8 mouse cellular contexts compared by ENCODE assay signal in the genomic region with DNA sequence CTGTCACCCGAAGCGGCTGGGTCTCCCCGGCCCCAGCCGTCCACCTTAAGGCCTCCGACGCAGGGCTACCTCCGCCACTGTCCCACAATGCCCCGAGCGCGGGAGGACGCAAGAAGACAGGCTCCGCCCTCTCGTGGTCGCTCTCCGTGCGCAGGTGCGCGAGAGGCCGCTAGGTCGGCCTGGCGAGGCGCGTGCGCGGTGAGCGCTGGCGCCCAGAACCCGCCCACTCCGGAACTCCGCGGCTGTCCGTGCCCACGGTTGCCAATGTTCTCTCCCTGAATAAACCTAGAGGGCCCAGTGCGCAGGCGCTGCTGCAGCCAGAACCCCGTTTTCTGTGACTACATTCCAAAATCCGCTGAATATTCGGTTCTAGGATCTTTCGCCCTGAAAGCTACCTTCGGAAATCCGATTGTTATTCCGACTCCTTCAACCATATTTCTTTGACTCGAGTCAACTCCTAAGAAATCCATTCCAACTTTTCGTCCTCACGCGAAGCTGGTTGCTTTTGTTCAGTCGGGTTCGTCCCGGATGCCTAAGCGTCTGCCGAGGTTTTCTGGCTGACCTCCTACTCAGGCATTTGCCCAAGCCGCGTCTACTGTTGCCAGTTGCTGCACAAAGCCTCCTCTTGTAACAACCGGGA. TPM values are rescaled to one million over a fixed set of nuclear protein-coding genes. Genes with fewer than 3 reads are reported as not detected.
DNase-seq lines count a peak whose midpoint lies in the region; ATAC-seq and TF ChIP-seq lines count a peak whose summit lies in the region.

A gene (minus strand): TSS at position 108 of the 640 bp plus-strand sequence.

- TF ChIP-seq POLR2A in testis, adult 2 months (IDR thresholded peaks at IDR 0.05; ENCODE audit: control insufficient read depth, low read depth, low read length) = peak; percentile 95

- no peaks in the 10 kb centered on the region for H3K27me3 ChIP-seq in E14TG2a.4 (ENCODE audit: insufficient read depth, low read length)
- no peaks in the 10 kb centered on the region for H3K27me3 ChIP-seq in forebrain, embryonic 12.5 days
- no peaks in the 10 kb centered on the region for H3K27me3 ChIP-seq in heart, postnatal 0 days (ENCODE audit: control insufficient read depth, insufficient read depth, low read length)
- no peaks in the 10 kb centered on the region for H3K27me3 ChIP-seq in liver, embryonic 16.5 days (ENCODE audit: control insufficient read depth, insufficient read depth, low read depth, low read length)
- no peaks in the 10 kb centered on the region for H3K27me3 ChIP-seq in neural tube, embryonic 13.5 days
- H3K27me3 ChIP-seq in testis, adult 2 months (ENCODE audit: control insufficient read depth, insufficient read depth, low read length) = no peaks in the 10 kb centered on the region

- WGBS in forebrain, embryonic 12.5 days = under 1% methylated on average over 54 of the region's 54 CpGs
- under 1% methylated on average over 54 of the region's 54 CpGs for WGBS in heart, postnatal 0 days
- WGBS in liver, embryonic 16.5 days (ENCODE audit: insufficient replicate concordance) = under 1% methylated on average over 54 of the region's 54 CpGs
- under 1% methylated on average over 54 of the region's 54 CpGs for WGBS in neural tube, embryonic 13.5 days

- peaks cover 54% of the 10 kb centered on the region for H3K36me3 ChIP-seq in E14TG2a.4 (ENCODE audit: insufficient read depth, low read length)
- H3K36me3 ChIP-seq in forebrain, embryonic 12.5 days (replicated peaks) = peaks cover 8% of the 10 kb centered on the region
- peaks cover 17% of the 10 kb centered on the region for H3K36me3 ChIP-seq in heart, postnatal 0 days (replicated peaks; ENCODE audit: control insufficient read depth, insufficient read depth, low read length)
- H3K36me3 ChIP-seq in liver, embryonic 16.5 days (ENCODE audit: control insufficient read depth, insufficient read depth) = no peaks in the 10 kb centered on the region
- peaks cover 17% of the 10 kb centered on the region for H3K36me3 ChIP-seq in neural tube, embryonic 13.5 days
- H3K36me3 ChIP-seq in testis, adult 2 months (ENCODE audit: control insufficient read depth, insufficient read depth, low read length) = no peaks in the 10 kb centered on the region

- peak; percentile 31 for TF ChIP-seq EP300 in heart, postnatal 0 days (IDR thresholded peaks at IDR 0.05; ENCODE audit: low read depth)

- peak within 1 kb of the TSS; percentile 94 for H3K4me3 ChIP-seq in E14TG2a.4 (replicated peaks; ENCODE audit: low read length)
- H3K4me3 ChIP-seq in forebrain, embryonic 12.5 days (replicated peaks) = peak within 1 kb of the TSS; percentile 86
- peak within 1 kb of the TSS; percentile 74 for H3K4me3 ChIP-seq in heart, postnatal 0 days (ENCODE audit: low read depth, low read length)
- peak within 1 kb of the TSS; percentile 98 for H3K4me3 ChIP-seq in liver, embryonic 16.5 days (ENCODE audit: low read depth, low read length)
- peak within 1 kb of the TSS; percentile 90 for H3K4me3 ChIP-seq in neural tube, embryonic 13.5 days
- peak within 1 kb of the TSS; percentile 86 for H3K4me3 ChIP-seq in testis, adult 2 months (ENCODE audit: control insufficient read depth, low read depth, low read length)

- peak within 1 kb of the TSS; percentile 96 for H3K27ac ChIP-seq in forebrain, embryonic 12.5 days
- H3K27ac ChIP-seq in heart, postnatal 0 days (ENCODE audit: low read depth) = peak within 1 kb of the TSS; percentile 88
- peak within 1 kb of the TSS; percentile 91 for H3K27ac ChIP-seq in liver, embryonic 16.5 days (ENCODE audit: low read length)
- peak within 1 kb of the TSS; percentile 97 for H3K27ac ChIP-seq in neural tube, embryonic 13.5 days (replicated peaks)
- H3K27ac ChIP-seq in testis, adult 2 months (ENCODE audit: control insufficient read depth, insufficient read depth, low read depth, low read length) = peak within 1 kb of the TSS; percentile 86

- H3K4me1 ChIP-seq in E14TG2a.4 (replicated peaks; ENCODE audit: low read depth, low read length) = peaks cover 79% of the 10 kb centered on the region
- peaks cover 38% of the 10 kb centered on the region for H3K4me1 ChIP-seq in forebrain, embryonic 12.5 days
- peaks cover 42% of the 10 kb centered on the region for H3K4me1 ChIP-seq in heart, postnatal 0 days (ENCODE audit: control insufficient read depth, insufficient read depth)
- H3K4me1 ChIP-seq in liver, embryonic 16.5 days (ENCODE audit: control insufficient read depth, low read depth, low read length) = peaks cover 51% of the 10 kb centered on the region
- H3K4me1 ChIP-seq in neural tube, embryonic 13.5 days (replicated peaks) = peaks cover 54% of the 10 kb centered on the region
- H3K4me1 ChIP-seq in testis, adult 2 months (ENCODE audit: control insufficient read depth, insufficient read depth, low read length) = peaks cover 9% of the 10 kb centered on the region; the same call in 1 of the 2 replicates

- peak; percentile 96 for DNase-seq in c-Kit-positive CD71-positive TER-119-positive erythroid progenitor cells, embryonic 14.5 days (ENCODE audit: low spot score)
- DNase-seq in heart, postnatal 0 days (ENCODE audit: low spot score) = peak; percentile 97
- peak; percentile 96 to 98 for DNase-seq in kidney, postnatal 4 days

- H3K4me2 ChIP-seq in forebrain, embryonic 12.5 days = peak within 1 kb of the TSS; percentile 97
- peak within 1 kb of the TSS; percentile 91 for H3K4me2 ChIP-seq in heart, postnatal 0 days (ENCODE audit: low read depth, low read length)
- peak within 1 kb of the TSS; percentile 94 for H3K4me2 ChIP-seq in liver, embryonic 16.5 days (ENCODE audit: low read depth, low read length)
- peak within 1 kb of the TSS; percentile 98 for H3K4me2 ChIP-seq in neural tube, embryonic 13.5 days

- no peak for TF ChIP-seq CTCF in E14TG2a.4 (conservative IDR thresholded peaks at IDR 0.05; ENCODE audit: low read length)
- TF ChIP-seq CTCF in heart, postnatal 0 days (IDR thresholded peaks at IDR 0.05; ENCODE audit: low read depth) = peak; percentile 56
- no peak for TF ChIP-seq CTCF in testis, adult 2 months (IDR thresholded peaks at IDR 0.05; ENCODE audit: control insufficient read depth, insufficient read depth, insufficient replicate concordance, low read depth, low read length)

- H3K9ac ChIP-seq in forebrain, embryonic 12.5 days = peak within 1 kb of the TSS; percentile 97
- peak within 1 kb of the TSS; percentile 91 for H3K9ac ChIP-seq in heart, postnatal 0 days (replicated peaks; ENCODE audit: low read depth, low read length)
- H3K9ac ChIP-seq in liver, embryonic 16.5 days (ENCODE audit: low read depth, low read length) = peak within 1 kb of the TSS; percentile 98
- H3K9ac ChIP-seq in neural tube, embryonic 13.5 days = peak within 1 kb of the TSS; percentile 96

- no peaks in the 10 kb centered on the region for H3K9me3 ChIP-seq in E14TG2a.4 (ENCODE audit: low read length)
- no peaks in the 10 kb centered on the region for H3K9me3 ChIP-seq in forebrain, embryonic 12.5 days
- no peaks in the 10 kb centered on the region for H3K9me3 ChIP-seq in heart, postnatal 0 days (replicated peaks; ENCODE audit: control insufficient read depth, low read length)
- H3K9me3 ChIP-seq in liver, embryonic 16.5 days (replicated peaks; ENCODE audit: control insufficient read depth, low read length) = no peaks in the 10 kb centered on the region
- H3K9me3 ChIP-seq in neural tube, embryonic 13.5 days = no peaks in the 10 kb centered on the region

- ATAC-seq in forebrain, embryonic 12.5 days (ENCODE audit: low FRiP score) = peak; percentile 97
- peak; percentile 97 for ATAC-seq in heart, postnatal 0 days (ENCODE audit: insufficient read depth, low read depth)
- peak; percentile 96 for ATAC-seq in liver, embryonic 16.5 days (ENCODE audit: low read depth)
- peak; percentile 97 for ATAC-seq in neural tube, embryonic 13.5 days (ENCODE audit: low read depth)

RNA-seq across cellular contexts. Expression of the gene that starts here (rescaled TPM):
- polyA plus RNA-seq in forebrain, embryonic 12.5 days (2016; fragmentation: Nextera tagmentation; extraction: Ambion mirVana) = 15.4 and 25.3 TPM in 2 replicates
- 101 and 146 TPM in 2 replicates for total RNA-seq in heart, postnatal 0 days (2014; rRNA removed; ENCODE audit: low replicate concordance)
- polyA plus RNA-seq in heart, postnatal 0 days (2015; fragmentation: Nextera tagmentation; extraction: Ambion mirVana) = 4.9 and 5.7 TPM in 2 replicates
- polyA plus RNA-seq in liver, embryonic 16.5 days (2015; fragmentation: Nextera tagmentation; extraction: Ambion mirVana) = 2.4 and 3.4 TPM in 2 replicates
- polyA plus RNA-seq in neural tube, embryonic 13.5 days (2015; fragmentation: Nextera tagmentation; extraction: Ambion mirVana) = 10.3 TPM in 2 replicates
- 137 and 154 TPM in 2 replicates for polyA plus RNA-seq in testis, adult 2 months (2012; rRNA removed)

Comparison
In these comparisons a context has a peak if more than half of its experiments do, and no peak if none do; other contexts are left out.
1. Peak in every context shown above with its lines: DNase-seq, ATAC-seq, H3K4me3 ChIP-seq and H3K27ac ChIP-seq.